Mouse (Mus musculus): Measurements from ENCODE around the gene C530025M09Rik.

Gene C530025M09Rik

DNA sequence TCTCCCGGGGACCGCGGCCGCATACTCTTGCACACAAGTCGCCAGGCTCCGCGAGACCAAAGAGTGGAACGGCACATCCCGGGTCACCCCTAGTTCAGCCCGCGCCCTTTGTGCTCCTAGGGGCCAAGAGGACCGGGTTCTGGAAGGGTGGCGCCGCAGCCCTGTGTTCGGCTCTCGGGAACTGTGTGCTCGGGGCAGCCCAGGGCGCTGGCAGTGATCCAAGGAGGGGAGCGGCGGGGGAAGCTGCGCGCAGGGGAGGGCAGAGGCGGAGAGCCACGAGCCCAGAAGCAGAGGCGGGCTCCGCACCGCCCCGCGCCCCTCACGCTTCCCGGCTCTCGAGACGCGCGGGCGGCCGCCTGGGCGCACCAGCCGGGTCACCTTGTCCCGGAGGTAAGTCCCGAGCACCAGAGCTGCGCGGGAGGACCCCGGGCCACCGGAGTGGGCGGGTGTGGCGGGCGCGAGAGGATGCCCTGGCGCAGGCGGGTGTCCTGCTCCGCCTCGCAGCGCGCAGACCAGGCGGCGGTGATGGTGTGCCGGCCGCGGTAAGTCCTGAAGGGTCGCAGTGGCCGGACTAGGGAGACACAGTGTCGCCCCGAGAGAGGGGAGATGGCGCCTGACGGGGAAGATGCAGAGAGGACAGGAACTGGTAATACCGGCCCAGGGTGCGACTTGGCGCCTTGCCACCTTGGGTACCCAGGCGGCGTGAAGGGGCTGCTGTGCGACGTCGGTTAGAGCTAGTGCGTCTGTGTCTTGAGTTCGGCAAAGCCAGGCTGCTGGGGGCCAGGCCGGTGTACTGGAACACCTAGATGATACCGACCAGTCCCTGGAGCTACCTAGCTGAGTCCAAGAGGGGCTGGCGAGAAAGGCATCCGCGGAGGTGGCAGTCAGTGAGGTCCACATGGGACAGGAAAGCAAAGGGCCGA, at the start of gene C530025M09Rik:
Gene C530025M09Rik, minus strand, starts transcription at position 678 of the 923 bp plus-strand sequence.
- DNase-seq, result peak; percentile 40

DNA sequence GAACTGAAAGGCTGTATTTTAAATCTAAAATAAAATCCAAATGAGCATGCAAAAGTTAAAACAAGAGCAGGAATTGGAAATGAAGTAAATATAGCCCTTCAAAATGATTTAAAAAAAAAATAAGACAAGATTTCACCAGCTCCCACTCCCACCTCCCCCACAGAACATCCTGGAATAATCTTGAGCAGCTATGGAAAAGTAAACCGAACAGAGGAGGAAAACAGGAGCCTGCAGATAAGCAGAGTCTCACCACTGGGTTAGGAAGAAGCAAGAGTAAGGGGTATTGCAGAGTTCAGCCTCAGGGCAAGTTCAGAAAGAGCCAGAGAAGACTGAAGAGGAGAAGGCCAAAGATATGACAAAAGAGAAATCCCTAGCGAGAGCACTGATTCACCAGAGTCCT, 46.9 kb upstream of the C530025M09Rik start:
- no peak for DNase-seq

DNA sequence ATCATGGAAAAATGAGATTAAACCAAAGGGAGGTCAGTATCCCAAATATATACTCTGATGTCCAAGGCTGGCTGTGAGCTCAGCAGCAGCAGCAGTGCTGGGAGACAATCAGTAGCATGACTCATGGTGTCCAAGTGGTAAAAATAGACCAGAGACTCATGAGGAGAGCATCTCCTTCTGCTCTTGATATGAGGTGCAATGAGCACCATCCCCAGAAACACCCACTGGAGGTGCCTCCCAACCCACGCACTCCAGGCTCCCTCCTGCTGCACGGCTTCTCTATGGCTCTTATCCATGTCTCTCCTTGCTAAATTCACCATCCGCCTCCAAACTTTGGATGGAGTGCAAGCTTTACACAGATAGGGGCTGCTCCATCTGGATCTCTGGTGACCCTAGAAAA, 42.3 kb upstream of the C530025M09Rik start:
- no peak for DNase-seq

DNA sequence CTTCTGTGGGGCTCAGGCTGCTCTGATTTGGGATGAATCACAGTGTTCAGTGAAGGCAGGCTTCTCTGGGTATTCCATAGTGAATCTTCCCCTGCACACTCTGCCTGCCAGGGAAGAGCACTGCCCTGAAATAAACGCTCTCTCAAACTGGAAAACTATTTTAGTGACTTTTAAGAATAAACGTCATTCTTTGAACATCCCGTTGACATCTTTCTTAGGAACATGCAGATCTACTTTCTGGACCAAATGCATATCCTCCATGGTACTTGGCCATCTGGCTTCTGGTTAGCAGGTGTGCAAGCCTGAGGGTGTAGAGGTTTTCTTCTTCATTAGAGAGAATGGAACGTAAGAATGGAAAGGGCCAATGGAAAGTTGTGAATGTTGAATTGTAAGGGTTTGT, 41.5 kb upstream of the C530025M09Rik start:
- no peak for DNase-seq

DNA sequence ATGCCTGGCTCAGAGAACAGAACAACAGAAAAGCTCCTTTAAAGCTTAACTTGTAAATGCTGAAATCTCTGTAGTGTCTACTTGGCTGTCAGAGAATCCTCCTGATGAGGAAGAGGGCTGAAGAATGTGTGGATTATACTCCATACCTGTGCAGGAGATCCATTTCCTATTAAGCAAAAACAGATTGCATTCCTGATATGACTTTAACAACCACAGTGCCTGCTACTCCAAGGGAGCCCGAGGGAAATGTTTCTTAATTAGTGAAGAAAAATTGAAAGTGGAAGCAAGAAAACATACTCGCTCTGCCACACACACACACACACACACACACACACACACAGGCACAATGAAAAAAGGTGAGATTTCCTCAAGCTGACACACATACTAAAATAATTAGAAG, 39.5 kb upstream of the C530025M09Rik start:
- no peak for DNase-seq

GRCm38 (mm10) chr2:149865914-149866435, 35.0 kb upstream of the C530025M09Rik start:
- DNase-seq, result no peak

DNA sequence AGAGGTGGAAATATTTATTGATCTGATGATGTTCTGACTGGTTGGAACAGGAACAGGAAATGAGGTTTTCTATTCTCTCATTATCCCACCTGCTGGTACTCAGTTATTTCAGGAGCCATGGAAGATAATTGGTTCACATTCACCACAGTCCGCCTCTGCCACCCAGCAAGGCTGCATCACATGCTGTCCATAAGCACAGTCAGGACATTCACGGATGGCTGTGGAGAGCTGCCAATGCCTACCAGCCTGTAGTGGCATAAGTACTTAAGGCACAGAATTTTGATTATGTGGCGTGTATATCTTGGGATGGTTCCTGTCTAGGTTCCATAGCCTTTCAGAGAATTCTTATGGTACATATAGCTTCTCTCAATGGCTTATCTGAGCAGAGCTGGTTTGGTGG, 30.0 kb upstream of the C530025M09Rik start:
- no peak for DNase-seq

DNA sequence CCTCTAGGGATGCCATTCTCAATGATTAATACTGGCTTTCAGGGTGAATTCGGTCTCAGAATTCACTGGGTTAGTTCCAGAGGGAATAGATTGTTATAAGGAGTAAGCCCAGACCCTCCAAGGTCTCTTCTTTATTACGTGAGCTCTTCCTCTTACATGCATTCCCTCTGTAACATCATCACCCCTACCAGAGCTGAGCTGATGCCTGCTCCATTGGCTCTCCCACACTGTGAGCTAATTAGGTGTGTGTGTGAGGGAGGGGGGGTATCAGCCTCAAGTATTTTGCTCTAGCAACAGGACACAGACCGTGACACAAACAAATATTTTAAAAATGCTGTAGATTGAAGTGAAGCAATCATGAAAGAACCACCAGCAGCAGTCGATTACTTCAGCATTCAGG, 17.8 kb upstream of the C530025M09Rik start:
- no peak for DNase-seq

DNA sequence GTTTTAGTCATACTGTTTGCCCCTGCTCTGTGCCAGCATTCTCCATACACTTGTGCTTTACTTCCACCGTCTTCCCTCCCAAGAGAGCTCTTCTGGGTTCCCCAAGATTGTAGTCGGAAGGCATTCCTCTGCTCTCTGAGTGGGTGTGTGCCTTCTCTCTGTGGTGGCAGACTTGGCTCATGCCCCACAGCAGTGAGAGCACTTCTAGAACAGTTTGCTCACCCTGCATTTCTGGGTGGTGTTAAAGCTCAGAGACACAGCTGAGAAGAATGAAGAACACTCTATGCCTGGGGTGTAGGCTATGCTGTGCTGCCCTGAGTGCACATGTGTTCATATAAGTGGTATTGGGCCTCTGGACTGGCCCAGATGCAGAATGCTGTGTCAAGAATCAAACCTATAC, 13.6 kb upstream of the C530025M09Rik start:
- no peak for DNase-seq

DNA sequence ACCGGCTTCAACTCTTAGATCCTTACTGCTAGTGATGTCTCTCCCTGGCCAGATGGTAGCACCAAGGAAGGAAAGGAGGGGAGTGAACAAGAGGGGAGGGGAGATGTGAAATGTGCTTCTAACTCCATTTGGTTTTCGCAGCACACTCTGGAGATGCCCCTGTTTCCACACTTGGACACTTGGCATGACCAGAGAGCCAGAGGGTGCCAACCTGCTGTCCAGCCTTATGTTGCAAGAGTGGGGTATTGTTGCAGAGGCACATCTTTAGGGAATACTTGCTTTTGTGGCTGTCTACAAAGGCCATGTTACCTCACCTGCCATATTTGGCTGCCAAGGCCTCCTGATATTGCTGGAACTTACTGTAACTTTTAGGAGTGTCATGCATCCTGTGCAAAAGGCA, 8.7 kb upstream of the C530025M09Rik start:
- DNase-seq, result no peak

DNA sequence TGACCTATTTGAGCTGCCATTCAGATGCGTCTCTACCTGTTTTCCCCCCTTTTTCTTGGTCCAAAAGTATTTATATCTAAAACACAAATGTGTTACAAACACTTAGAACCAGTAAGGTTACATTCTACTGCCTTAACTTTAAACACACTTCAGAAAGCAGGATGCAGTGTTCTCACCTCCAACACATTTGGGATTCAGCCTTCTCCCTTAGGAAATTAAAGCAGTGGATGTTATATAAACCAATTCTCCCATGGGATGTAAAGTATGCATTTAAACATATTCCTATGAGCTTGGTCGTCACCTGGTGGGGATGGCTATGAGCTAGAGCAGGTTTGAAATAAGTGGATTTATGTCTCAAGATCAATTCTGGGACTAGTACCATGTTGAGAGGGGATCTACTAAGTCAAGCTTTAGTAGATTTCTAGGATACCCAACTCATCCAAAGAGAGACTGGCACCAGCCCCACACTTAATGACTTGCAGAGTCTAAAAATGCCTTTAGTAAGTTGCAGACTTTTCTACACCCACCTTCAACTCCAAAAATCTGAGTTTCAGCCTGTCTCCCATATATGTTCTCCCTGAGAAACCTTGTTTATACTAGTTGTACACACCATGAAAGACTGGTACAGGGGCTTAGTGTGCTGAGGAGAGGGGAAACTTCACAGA, 5.6 kb upstream of the C530025M09Rik start:
- DNase-seq, result no peak

DNA sequence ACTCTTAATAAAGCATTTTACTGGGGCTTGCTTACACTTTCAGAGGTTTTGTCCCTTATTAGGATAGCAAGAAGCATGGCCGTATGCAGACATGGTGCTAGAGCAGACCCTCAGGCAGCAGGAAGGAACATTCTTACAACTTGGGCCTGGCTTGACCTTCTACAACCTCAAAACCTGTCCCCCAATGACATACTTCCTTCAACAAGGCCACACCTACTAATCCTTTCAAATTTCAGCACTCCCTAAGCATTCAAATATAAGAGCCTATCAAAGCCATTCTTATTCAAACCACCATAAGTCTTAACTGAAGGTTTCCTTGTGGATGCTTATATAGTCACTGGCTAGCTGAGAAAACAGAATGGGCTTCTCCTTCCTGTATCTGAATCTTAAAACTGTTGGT, 4.1 kb upstream of the C530025M09Rik start:
- DNase-seq, result no peak

DNA sequence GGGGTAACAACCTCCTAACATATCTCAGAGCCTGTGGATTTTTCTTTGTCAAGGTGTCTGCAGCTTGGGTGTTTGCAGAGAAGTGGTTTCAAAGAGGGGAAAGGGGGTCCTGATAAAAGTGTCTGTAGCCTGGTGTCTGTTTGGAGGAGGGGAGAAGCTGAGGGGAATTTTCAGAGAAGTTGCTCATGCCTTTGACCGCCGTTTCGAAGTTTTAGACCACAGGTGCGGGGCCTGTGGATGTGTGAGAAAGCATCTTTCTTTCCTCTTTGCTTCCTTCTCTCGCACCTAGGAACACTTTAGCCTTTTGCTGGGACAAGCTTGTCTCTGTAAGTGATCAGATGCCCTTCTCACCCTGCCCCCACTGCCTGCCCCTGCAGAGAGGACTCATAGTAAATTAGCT, 1.3 kb upstream of the C530025M09Rik start:
- DNase-seq, result no peak

DNA sequence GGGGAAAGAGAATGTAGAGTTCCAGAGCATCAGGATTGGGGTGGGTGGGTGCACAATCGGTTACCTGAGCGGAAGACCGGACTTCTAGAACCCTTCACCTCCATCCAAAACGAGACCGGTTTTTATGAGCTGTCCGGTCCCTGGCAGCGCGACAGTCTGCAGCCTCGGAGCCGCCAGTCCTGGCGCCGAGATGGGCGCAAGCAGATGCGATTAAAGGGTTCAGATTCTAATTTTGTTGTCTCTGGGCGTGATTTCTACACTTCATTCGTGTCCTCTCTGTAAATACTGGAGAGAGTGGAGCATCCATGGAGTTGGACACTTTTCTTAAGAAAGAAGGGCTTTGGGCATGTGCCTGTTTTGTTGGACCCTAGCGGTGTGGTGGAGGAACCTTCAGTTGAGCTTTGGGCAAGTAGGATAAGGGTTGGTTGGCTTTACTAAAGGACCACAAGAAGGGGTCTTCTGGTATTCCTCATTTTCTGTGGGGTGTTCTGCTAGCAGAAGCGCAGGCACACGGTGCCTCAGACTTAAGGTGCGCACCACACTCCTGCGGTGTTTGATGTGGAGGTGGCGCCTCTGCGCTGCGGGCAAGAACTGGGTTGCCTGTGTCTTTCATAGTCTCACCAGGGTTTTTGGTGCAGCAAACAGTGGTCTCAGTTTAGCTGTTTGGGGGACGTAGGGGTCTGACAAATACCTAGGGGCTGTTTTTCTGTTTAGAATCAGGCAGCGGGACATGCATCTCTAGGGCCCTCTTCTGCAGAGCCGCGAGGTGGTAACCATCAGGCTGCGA, 639 bp upstream of the C530025M09Rik start:
- no peak for DNase-seq

DNA sequence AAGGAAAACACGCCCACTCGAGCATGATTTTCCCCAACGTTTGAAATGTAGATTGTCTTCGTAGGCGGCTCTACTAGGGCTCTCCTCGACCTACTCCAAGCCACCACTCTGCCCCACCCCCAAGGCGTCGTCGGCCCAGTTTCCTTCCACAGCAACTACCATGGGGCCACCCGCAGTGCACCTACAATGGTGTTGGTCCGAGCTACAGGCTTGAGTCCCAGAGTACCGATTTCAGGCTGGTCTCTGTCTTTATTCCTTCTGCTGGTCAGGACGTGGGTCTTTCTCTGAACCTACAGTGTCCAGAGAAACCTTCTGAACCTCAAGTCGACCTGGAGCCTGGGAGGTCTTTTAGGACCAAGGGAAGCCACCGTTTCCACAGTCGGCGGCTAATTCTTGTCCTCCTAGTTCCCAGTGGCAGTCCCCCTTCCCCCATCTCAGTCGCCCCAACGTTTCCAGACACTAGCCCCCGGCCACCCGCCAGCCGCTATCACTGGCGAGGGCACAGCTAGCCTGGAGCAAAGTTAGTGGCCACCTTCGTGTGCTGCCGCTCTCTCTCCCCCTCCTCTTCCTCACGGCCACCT, 968 bp downstream of the C530025M09Rik start:
- no peak for DNase-seq

- no peak for DNase-seq
Observed at GRCm38 (mm10) chr2:149828911-149829310, 2.1 kb downstream of the C530025M09Rik start, which contains the start of gene Syndig1. Syndig1 (plus strand) TSS chr2:149829211.

DNA sequence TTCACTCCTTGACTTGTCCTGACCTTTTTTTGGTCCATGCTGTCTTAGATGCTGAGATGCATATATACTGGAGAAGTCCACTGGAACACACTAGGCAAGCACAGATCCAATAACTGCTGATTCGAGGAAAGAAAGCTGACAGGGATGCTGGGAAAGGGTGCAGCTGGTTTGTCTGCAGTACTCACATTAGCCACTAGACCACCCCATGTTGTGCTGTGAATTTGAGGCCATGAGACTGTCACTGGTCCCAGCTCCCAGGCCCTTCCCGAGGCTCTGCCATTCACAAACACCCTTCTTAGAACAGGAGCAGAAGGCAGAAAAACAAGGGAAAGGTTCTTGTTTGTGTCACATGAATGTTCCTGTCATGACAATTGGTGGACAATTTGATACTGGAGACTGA, 10.8 kb downstream of the C530025M09Rik start:
- DNase-seq, result no peak

GRCm38 (mm10) chr2:149819751-149820150, 11.3 kb downstream of the C530025M09Rik start:
- no peak for DNase-seq

GRCm38 (mm10) chr2:149818395-149818794, 12.6 kb downstream of the C530025M09Rik start:
- DNase-seq, result no peak

GRCm38 (mm10) chr2:149812899-149813298, 18.1 kb downstream of the C530025M09Rik start:
- DNase-seq, result no peak

GRCm38 (mm10) chr2:149805256-149805655, 25.8 kb downstream of the C530025M09Rik start:
- DNase-seq, result no peak

DNA sequence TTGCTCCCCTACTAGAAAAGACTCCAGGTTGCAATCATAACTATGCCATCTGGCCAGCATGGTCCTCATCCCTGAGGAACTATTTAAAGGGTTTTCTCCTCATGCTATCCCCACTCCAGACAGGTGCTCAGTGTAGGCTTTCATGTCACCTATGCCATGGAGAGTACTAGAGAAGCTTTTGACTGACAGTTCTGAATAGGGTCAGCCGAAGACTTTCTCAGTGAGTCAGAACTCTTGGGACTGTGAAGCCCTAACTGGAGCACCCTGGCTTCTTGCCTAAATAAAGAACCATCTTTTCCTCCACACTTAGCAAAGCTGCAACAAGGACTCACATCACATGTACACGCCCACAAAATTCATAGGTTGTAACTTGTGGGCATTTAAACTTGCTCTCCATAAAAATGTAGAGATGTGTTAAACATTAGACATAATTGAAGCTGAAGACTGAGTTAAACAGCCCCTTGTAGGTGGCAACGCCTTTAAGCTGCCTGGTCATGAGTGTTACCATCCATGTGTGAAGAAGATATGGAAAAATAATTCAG, 26.3 kb downstream of the C530025M09Rik start:
- DNase-seq, result no peak

Data from kidney, postnatal 10 days (tissue).